Mouse (Mus musculus): Measurements from ENCODE around the gene Gm32687.
"Not testable (repeated sequence)": the region's sequence is repeated elsewhere in the genome, so short reads cannot be mapped to it uniquely, and the experiment has no call there.

Gene Gm32687

GRCm38 (mm10) chr10:81863409-81864407, at the start of gene Gm32687:
Gm32687 (plus strand) TSS chr10:81863934.
- DNase-seq, result peak; percentile 0 to 4

- not testable (repeated sequence) for DNase-seq
These were observed 17.5 kb upstream of the Gm32687 start for GRCm38 (mm10) chr10:81846219-81846618.

- DNase-seq, result not testable (repeated sequence)
These were observed 66.4 kb downstream of the Gm32687 start, which contains the start of gene Zfp781 for GRCm38 (mm10) chr10:81929842-81930743. Zfp781 (minus strand) TSS chr10:81930480.
